Mouse (Mus musculus): Measurements from ENCODE around the gene Fkbpl. TPM values are rescaled to one million over a fixed set of nuclear protein-coding genes. Genes with fewer than 3 reads are reported as not detected.

Gene Fkbpl
- polyA plus RNA-seq, 1 experiment from 2014 or later: 16.1 TPM

DNA sequence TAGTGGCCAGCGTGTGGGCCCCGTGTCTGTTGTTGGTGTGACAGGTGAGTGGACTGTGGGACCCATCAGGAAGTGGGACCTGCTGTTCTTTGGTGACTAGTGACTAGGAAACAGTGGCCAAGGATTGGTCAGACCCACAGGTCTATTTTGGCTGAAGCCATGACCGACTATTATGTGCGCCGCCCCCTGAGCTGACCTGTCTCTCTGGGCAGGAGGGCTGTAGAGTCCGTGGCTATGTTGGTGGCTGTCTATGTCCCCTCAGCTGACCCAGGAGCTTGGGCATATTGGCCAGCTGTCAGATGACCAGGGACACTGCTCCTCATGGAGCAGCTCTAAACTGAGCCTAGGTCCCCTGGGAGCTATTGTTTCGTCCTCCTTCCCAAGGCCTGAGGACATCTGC is 44.3 kb downstream of the Fkbpl start:
- H3K36me3 ChIP-seq (ENCODE audit: poor library complexity, severe bottlenecking): no peaks in the 10 kb centered on the region
- H3K9ac ChIP-seq: no peak overlapping the region
- no peaks in the 10 kb centered on the region for H3K9me3 ChIP-seq (replicated peaks)
- H3K4me2 ChIP-seq: no peak overlapping the region
- H3K4me3 ChIP-seq: no peak overlapping the region
- H3K27ac ChIP-seq: no peak overlapping the region
- 92% methylated on average over 7 of the region's 7 CpGs for WGBS
- no peak for ATAC-seq
- peaks cover 7% of the 10 kb centered on the region for H3K4me1 ChIP-seq
- no peaks in the 10 kb centered on the region for H3K27me3 ChIP-seq

DNA sequence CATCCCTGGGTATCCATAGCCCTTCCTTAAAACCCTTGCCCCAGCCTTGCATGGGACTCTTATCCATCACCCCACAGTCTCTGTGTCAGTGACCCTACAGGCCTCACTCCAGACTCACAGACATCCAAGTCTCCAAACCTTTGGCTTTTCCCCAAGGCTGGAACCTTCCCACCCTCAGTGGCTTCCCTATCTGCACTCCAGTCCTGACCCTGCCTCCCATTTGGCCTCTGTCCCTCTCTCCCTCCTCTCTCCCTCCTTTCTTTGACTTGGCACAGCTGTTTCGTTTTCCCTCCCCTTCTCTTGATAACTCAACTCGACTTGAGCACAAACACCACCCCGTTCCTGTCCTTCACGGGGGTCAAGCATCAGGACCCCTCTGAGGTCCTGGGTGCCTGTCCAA is 45.9 kb downstream of the Fkbpl start:
- Histone ChIP-seq H3K27ac (no peak overlapping the region), H3K4me2 (no peak overlapping the region), H3K9ac (no peak overlapping the region), H3K36me3 (ENCODE audit: poor library complexity, severe bottlenecking) (no peaks in the 10 kb centered on the region), H3K27me3 (no peaks in the 10 kb centered on the region), H3K4me3 (no peak overlapping the region), H3K9me3 (replicated peaks) (no peaks in the 10 kb centered on the region), H3K4me1 (peaks cover 2% of the 10 kb centered on the region; the same call in 1 of the 2 replicates)
- ATAC-seq: no peak
- WGBS: 72% methylated on average over 4 of the region's 4 CpGs

DNA sequence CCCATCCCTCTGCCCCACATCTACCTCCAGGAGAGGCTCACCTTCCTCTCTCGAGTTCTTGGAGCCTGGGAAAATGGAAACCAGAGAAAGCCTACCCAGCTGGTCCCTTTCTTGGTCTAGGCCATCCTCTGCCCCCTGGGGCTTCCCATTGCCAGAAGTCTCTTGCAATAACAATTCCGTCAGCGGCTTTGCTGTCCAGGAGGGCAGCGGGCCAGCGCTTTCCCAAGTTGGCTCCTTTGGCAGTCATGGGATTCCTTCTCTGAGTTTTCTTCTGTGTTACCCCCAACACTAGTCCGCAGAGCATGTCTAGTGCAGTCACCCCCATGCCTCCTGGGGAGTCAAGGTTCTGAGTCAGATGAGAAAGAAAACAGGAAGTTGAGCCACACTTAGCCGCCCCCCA is 48.3 kb downstream of the Fkbpl start:
- Histone ChIP-seq H3K9me3 (replicated peaks) (no peaks in the 10 kb centered on the region), H3K36me3 (ENCODE audit: poor library complexity, severe bottlenecking) (no peaks in the 10 kb centered on the region), H3K9ac (no peak overlapping the region), H3K4me1 (no peaks in the 10 kb centered on the region), H3K4me2 (no peak overlapping the region), H3K27me3 (no peaks in the 10 kb centered on the region), H3K4me3 (no peak overlapping the region), H3K27ac (no peak overlapping the region)
- ATAC-seq: no peak
- WGBS: 71% methylated on average over 7 of the region's 7 CpGs

Other genes starting within 250 kb of the Fkbpl start
- 2.4 and 2.6 TPM in 2 replicates for gene BC051142, start 245.9 kb upstream of the Fkbpl start, polyA plus RNA-seq (2015; fragmentation: Nextera tagmentation; extraction: Ambion mirVana)
- not detected in 2 replicates for gene Btnl4, start 167.4 kb upstream of the Fkbpl start, polyA plus RNA-seq (2015; fragmentation: Nextera tagmentation; extraction: Ambion mirVana)
- gene Btnl6, start 127.4 kb upstream of the Fkbpl start, polyA plus RNA-seq (2015; fragmentation: Nextera tagmentation; extraction: Ambion mirVana): not detected in 2 replicates
- gene Notch4, start 80.5 kb upstream of the Fkbpl start, polyA plus RNA-seq (2015; fragmentation: Nextera tagmentation; extraction: Ambion mirVana): 4.6 and 7.7 TPM in 2 replicates
- gene Gpsm3, start 55.0 kb upstream of the Fkbpl start, polyA plus RNA-seq (2015; fragmentation: Nextera tagmentation; extraction: Ambion mirVana): 2.4 and 3.0 TPM in 2 replicates
- gene Pbx2, start 53.5 kb upstream of the Fkbpl start, polyA plus RNA-seq (2015; fragmentation: Nextera tagmentation; extraction: Ambion mirVana): 10.2 and 10.5 TPM in 2 replicates
- 2.3 and 2.5 TPM in 2 replicates for gene Ager, start 46.9 kb upstream of the Fkbpl start, polyA plus RNA-seq (2015; fragmentation: Nextera tagmentation; extraction: Ambion mirVana)
- 302 TPM in 2 replicates for gene Rnf5, start 41.1 kb upstream of the Fkbpl start, polyA plus RNA-seq (2015; fragmentation: Nextera tagmentation; extraction: Ambion mirVana)
- gene Agpat1, start 40.5 kb upstream of the Fkbpl start, polyA plus RNA-seq (2015; fragmentation: Nextera tagmentation; extraction: Ambion mirVana): 74.4 and 77.6 TPM in 2 replicates
- gene Egfl8, start 28.8 kb upstream of the Fkbpl start, polyA plus RNA-seq (2015; fragmentation: Nextera tagmentation; extraction: Ambion mirVana): 4.7 and 5.9 TPM in 2 replicates
- gene Ppt2, start 16.3 kb upstream of the Fkbpl start, polyA plus RNA-seq (2015; fragmentation: Nextera tagmentation; extraction: Ambion mirVana): 15.9 and 19.7 TPM in 2 replicates
- 2.8 and 6.0 TPM in 2 replicates for gene Prrt1, start 15.2 kb upstream of the Fkbpl start, polyA plus RNA-seq (2015; fragmentation: Nextera tagmentation; extraction: Ambion mirVana)
- gene Atf6b, start 2.4 kb downstream of the Fkbpl start, polyA plus RNA-seq (2015; fragmentation: Nextera tagmentation; extraction: Ambion mirVana): 95.9 and 105 TPM in 2 replicates
- 0.01 and 0.05 TPM in 2 replicates for gene Tnxb, start 25.8 kb downstream of the Fkbpl start, polyA plus RNA-seq (2015; fragmentation: Nextera tagmentation; extraction: Ambion mirVana)
- not detected in 2 replicates for gene C4b, start 99.1 kb downstream of the Fkbpl start, polyA plus RNA-seq (2015; fragmentation: Nextera tagmentation; extraction: Ambion mirVana)
- not detected in 2 replicates for gene Cyp21a1, start 159.8 kb downstream of the Fkbpl start, polyA plus RNA-seq (2015; fragmentation: Nextera tagmentation; extraction: Ambion mirVana)
- 36.6 and 40.0 TPM in 2 replicates for gene Stk19, start 192.2 kb downstream of the Fkbpl start, polyA plus RNA-seq (2015; fragmentation: Nextera tagmentation; extraction: Ambion mirVana)
- 68.6 and 75.7 TPM in 2 replicates for gene Dxo, start 192.3 kb downstream of the Fkbpl start, polyA plus RNA-seq (2015; fragmentation: Nextera tagmentation; extraction: Ambion mirVana)
- gene Skiv2l, start 205.4 kb downstream of the Fkbpl start, polyA plus RNA-seq (2015; fragmentation: Nextera tagmentation; extraction: Ambion mirVana): 50.1 and 57.9 TPM in 2 replicates
- 106 and 109 TPM in 2 replicates for gene Nelfe, start 205.6 kb downstream of the Fkbpl start, polyA plus RNA-seq (2015; fragmentation: Nextera tagmentation; extraction: Ambion mirVana)
- 1.9 and 2.0 TPM in 2 replicates for gene Cfb, start 217.8 kb downstream of the Fkbpl start, polyA plus RNA-seq (2015; fragmentation: Nextera tagmentation; extraction: Ambion mirVana)
- 7.8 and 9.7 TPM in 2 replicates for gene Zbtb12, start 234.7 kb downstream of the Fkbpl start, polyA plus RNA-seq (2015; fragmentation: Nextera tagmentation; extraction: Ambion mirVana)
- gene Gm20547, start 237.3 kb downstream of the Fkbpl start, polyA plus RNA-seq (2015; fragmentation: Nextera tagmentation; extraction: Ambion mirVana): not detected in 2 replicates